Mouse (Mus musculus): Measurements from ENCODE around the gene Btf3l4. TPM values are rescaled to one million over a fixed set of nuclear protein-coding genes. Genes with fewer than 3 reads are reported as not detected.

Gene Btf3l4
- polyA plus RNA-seq (2012; rRNA removed), result 88.4 and 93.9 TPM in 2 replicates

DNA sequence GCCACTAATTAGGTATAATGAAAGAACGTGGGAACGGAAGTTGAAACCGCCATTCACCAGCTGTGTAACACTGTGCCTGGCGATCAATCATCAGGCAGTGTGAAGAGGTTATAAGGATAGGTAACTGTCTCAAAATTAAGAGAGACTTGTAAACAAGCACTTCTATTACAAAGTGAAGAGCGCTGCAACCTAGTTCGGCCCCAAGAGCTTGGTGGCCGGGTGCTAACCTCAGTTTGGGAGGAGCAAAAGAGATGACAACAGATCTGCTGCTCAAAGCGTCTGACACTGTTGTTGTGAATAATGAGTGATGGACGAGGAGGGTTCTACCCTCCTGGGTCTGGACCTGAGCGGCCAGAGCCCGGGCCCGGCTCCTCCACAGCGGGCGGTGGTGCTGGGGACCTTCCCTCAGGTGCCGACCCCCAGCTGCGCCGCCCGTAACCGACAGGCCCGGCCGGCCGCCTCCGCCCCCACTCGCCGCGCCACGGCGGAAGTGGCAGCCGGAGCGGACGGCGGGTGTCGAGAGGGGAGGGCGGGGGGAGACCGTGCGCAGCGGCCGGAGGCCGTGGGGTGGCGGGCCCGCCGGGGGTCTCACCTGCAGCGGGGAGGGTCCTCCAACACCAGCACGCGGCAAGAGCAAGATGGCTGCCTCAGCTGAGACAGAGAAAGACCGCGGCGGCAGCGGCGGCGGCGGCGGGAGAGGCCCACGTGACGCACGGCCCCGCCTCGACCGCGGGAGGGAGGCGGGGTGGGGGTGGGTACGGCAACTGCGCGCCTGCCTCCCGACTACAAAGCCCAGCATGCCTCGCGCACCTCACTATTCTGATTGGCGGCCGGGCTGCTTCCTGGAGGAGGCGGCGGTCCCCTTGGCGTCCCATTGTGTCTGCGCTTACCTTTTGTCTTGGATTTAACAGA is at the start of gene Btf3l4:
Gene Btf3l4, minus strand, starts transcription at position 699 of the 912 bp plus-strand sequence.
- peak; percentile 81 to 89 for DNase-seq (ENCODE audit: extremely low spot score in 1 of 2, low spot score in 1 of 2)

DNA sequence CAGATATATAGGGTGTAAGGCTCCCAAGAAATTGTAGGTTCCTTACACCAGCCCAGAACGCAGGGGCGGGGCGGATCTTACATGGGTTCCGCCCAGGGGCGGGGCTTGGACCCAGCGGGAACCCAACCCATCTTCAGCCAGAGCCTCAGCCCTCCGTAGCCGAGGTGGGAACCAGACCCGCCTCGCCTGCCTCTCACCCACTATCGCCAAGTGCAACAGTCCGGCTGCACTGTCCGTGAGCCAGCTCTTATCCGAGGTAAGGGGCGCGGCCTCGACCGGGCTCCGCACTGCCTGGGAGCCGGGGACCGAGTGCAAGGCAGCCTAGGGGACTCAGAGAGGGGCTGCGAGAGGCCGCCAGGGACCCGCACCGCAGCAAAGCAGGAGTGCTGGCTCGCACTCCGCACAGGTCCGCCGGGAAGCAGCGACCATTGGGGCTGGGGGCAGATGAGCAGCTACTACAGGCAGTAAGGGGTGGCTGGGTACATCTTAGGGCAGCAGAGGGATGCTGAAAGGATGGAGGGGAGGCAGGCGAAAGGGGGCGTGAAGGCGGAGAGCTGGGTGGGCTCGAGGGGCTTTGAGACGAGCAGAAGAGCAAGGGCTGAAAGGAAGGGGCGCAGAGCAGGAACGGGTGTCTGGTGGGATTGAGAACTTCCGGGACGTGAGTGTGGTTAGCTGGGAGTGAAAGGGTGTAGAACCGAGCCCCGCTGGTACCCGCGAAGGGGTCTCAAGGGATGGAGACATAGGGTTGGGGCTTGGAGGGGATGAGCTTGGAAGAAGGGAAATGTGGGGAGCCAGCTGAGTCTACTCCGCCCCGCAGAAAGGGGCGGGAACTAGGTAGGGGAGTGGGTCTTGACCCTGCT is 45.8 kb upstream of the Btf3l4 start, which contains the start of gene Rab3b:
Gene Rab3b, plus strand, starts transcription at position 101 of the 860 bp plus-strand sequence.
- DNase-seq (ENCODE audit: extremely low spot score in 1 of 2, low spot score in 1 of 2), result peak in 1 of 2 experiments; percentile 46

DNA sequence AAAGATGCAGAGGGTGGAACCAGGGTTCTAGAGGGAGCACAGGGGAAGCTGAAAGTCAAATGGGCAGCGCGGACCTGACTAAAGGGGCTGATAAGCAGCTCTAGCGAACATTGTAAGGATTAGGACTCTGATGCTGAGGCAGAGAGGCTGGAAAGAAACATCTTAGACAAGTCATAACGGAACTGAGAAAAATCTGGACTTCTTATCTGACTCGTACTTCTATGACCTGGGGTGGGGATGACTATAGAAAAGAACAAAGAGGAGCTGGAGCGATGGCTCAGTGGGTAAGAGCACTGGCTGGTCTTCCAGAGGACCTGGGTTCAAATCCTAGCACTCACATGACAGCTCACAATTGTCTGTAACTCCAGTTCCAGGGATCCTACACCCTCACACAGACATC is 44.5 kb upstream of the Btf3l4 start:
- no peak for DNase-seq (ENCODE audit: extremely low spot score in 1 of 2, low spot score in 1 of 2)

DNA sequence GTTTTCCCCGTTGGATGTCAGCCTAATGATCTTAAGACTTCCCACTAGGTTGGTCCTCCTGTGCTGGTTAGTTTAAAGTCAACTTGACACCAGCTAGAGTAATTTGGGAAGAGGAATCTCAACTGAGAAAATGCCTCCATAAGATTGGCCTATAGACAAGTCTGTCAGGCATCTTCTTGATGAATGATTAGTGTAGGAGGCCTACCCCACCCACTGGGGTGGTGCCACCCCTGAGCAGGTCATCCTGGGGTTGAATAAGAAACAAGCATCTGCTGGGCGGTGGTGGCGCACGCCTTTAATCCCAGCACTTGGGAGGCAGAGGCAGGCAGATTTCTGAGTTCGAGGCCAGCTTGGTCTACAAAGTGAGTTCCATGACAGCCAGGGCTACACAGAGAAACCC is 40.3 kb upstream of the Btf3l4 start:
- DNase-seq (ENCODE audit: extremely low spot score in 1 of 2, low spot score in 1 of 2), result no peak

DNA sequence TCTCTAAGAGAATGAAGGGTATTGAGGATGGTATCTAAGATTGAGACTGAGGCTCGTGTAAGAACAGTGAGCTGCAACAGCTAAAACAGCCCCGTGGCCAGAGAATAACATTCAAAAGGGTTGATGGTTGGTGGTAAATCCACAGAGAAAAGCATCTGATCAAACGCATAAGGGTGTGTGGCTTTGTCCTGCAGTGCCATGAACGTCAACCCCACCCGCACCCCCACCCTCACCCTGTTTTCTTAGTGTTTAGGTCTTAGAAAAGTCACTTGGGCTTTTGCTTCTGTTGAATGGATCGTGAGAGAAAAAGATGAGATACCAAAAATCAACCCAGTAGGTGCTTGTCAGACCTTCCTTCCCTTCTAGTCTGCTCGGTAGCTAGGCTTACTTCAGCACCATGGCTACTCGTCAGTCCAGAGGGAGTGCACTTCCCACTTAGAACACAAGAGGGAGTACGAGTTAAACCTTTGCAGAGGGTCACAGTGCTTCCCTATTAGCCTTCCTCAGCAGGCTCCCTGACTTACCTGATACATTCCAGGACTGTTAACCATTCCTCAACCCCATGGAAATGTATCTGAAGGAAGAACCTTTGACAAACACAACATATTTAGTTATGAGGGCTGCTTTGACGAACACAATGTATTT is 36.4 kb upstream of the Btf3l4 start:
- DNase-seq (ENCODE audit: extremely low spot score in 1 of 2, low spot score in 1 of 2), result peak; percentile 83 to 99

DNA sequence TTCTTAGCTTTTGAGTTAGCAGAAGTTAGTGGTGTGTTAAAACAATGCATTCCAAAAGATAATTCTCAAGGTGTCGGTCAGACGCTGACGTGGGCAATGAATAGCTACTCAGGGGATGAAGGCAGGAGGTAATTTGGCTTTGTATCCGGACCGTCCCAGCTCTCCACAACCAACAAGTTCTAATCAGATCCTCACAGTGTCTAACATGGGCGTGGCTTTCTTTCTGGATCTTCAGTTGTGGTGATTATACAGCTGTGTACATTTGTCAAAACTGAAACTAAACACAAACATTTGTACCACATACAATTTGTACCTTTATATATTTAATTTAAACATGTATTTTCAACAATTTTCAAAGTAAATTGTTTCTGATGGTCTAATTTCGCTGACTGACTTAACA is 33.4 kb upstream of the Btf3l4 start:
- DNase-seq (ENCODE audit: extremely low spot score in 1 of 2, low spot score in 1 of 2), result no peak

DNA sequence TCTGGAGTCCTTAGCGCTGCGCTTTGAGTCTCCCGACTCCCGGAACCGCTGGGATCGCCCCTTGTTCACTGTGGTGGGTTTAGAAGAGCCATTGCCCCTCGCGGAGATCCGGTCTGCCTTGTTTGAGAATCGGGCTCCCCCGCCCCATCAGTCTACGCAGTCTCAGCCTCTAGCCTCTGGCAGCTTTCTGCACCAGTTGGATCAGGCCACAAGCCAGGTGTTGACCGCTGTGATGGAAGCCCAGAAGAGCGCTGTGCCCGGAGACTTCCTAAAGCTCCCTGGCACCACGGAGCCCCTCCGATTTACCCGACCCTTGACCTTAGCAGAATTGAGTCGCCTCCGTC is 15.1 kb upstream of the Btf3l4 start, which contains the start of gene A730015C16Rik:
Gene A730015C16Rik, minus strand, starts transcription at position 115 of the 344 bp plus-strand sequence.
- no peak for DNase-seq (ENCODE audit: extremely low spot score in 1 of 2, low spot score in 1 of 2)

DNA sequence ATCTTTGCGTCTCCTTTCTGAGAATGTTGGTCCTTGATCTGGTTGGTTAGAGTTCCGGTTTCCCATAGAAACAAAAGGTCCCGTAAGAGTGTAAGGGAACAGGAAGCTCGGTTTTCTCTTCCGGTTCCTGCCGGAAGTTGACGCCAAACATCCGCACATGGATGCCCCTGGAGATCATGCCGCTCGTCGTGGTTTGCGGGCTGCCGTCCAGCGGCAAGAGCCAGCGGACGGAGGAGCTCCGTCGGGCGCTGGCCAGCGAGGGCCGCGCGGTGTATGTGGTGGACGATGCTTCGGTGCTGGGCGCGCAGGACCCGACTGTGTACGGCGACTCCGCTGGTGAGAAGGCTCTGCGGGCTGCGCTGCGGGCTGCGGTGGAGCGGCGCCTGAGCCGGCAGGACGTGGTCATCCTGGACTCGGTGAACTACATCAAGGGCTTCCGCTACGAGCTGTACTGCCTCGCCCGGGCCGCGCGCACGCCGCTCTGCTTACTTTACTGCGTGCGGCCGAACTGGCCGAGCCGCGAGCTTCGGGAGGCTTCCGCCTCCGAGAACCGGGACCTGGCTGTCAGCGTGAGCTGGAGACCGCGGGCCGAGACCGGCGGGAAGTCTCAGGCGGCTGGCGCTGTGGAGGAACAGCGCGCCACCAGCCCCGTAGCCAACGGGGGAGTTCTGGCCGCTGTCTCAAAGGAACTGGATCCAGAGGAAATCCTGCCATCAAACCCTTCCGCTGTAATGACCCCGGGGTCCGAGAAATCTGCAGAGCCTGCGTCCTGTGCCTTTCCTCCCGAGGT is 14.5 kb upstream of the Btf3l4 start, which contains the start of gene Kti12:
Gene Kti12, plus strand, starts transcription at position 71 of the 790 bp plus-strand sequence.
- peak; percentile 77 to 90 for DNase-seq (ENCODE audit: extremely low spot score in 1 of 2, low spot score in 1 of 2)

DNA sequence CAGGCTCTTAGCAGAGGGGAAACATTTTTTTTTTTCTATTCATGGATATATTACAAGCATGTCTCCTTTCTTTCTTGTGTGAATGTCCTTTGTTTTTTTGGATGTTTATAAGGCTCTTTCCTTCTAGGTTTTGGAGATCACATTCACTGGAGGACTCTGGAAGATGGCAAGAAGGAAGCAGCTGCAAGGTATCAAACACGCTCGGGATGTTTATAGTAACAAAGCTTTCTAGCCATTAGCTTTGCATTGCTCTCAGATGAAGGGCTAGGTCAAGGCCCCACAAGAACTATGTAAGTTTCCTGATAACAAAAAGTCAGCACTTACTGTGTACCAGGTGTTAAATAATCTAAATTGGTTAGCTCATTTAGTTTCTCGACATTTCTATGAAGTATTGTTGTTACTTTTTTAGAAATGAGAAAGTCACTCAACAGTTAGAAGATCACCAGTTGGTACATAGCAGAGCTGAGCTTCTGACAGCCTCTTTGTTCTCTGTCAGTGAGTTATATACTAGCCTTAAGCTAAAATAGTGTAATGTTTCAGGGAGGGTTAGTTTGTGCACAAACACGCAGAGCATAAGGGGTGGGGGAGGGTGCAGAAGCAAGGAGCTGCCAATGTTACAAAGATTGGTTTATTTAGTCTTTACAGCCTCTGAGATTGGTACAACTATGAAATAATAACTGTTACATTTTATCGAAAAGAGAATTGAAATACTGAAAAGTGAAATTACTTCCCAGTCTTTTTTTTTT is 12.6 kb upstream of the Btf3l4 start:
- no peak for DNase-seq (ENCODE audit: extremely low spot score in 1 of 2, low spot score in 1 of 2)

DNA sequence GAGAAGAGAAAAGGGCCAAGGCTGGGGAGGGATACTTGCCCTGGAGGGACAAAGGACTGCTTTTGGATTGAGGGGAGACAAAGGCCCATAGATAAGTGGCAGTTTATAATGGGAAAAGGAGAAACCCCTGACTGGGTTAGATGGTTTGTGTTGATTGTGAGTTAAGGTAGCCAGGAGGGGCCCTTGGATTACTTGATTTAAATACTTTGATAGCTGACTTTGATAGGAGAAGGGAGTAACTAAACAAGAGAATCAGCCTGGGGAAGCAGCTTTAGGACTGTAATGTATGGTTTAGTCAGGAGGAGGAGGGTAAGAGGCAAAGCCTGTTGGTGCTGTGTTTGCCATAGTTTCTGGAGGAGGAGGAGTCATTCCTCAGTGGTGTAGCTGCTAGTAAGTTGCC is 9.9 kb upstream of the Btf3l4 start:
- no peak for DNase-seq (ENCODE audit: extremely low spot score in 1 of 2, low spot score in 1 of 2)

DNA sequence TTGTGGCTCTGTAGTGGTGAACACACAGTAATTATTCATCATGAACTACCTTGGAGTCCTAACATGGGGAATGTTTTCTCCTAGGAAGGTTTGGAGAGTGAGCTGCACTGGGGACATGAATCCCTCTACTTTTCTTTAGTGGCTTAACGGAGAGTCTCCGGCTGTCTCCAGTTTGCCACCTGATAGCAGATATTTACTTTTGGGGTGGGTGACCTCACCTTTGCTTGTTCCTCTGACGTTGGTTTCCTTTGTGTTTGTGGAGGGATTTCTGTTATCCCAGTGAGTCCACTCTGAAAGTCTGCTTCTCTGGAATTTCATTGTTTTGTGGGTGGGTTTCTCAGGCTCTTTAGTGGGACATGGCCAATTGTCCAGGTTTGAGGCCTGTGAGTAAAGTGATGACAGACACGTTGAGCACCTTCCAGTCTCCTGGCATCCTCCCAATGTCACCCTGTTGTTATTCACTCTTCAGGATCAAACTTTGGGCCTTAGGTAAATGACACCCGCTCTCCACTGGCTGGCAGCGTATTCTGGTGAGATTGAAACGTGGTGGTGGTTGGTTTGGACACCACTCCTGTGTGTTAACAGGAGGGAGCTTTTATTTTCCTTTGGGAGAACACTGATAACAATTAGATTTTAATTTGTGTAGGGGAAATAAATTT is 8.6 kb upstream of the Btf3l4 start:
- no peak for DNase-seq (ENCODE audit: extremely low spot score in 1 of 2, low spot score in 1 of 2)

DNA sequence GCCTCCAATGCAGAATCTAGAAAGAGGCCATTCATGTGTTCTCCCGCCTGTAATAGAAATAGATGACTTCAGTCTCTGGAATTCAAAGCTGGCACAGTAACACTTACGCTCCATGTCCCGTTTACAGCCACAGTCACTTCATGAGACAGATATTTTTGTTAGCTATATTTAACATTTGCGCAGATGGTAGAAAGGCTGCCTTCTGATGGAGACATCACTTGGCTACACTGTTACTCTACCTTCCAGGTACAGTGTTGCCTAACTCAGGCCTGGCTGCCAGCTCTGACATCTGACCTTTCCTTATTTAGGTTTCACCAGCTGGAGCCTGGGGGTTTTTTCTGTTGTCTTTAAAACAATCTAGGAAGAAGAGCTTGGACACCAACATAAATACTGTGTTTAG is 4.6 kb upstream of the Btf3l4 start:
- peak; percentile 41 to 63 for DNase-seq (ENCODE audit: extremely low spot score in 1 of 2, low spot score in 1 of 2)

DNA sequence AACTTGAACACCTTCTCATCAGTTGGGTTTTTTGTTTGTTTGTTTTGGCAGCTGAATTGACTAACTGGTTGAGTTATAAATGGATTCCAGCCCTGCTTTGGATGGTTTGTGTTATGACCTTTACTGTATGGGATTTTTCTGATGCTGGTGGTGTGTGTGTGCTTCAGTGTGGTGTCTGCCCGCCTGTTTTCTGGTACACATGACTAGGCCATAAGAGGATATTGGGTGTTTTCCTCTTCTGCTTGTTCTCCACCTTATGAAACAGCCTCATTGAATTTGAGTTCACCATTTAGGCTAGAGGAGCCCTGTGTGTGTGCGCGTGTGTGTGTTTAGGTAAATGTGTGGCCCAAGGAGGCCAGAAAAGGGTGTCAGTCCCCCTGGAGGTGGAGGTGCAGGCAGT is 2.1 kb upstream of the Btf3l4 start:
- no peak for DNase-seq (ENCODE audit: extremely low spot score in 1 of 2, low spot score in 1 of 2)

DNA sequence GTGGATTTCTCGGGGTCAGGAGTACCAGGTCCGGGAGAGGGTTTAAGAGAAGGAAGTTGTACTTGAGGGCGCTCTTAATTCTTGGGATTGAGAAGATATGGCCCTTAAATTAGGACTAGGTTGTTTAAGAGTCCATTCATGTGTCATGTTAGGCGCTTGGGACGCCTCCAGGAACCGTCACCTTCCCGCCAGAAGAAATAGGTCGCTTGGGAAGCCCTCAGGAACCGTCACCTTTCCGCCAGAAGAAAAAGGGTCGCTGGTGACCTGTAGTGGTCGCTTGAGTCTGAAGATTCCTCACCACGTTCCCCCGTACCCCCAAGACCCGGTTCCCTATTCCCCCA is 1.5 kb upstream of the Btf3l4 start:
- no peak for DNase-seq (ENCODE audit: extremely low spot score in 1 of 2, low spot score in 1 of 2)

DNA sequence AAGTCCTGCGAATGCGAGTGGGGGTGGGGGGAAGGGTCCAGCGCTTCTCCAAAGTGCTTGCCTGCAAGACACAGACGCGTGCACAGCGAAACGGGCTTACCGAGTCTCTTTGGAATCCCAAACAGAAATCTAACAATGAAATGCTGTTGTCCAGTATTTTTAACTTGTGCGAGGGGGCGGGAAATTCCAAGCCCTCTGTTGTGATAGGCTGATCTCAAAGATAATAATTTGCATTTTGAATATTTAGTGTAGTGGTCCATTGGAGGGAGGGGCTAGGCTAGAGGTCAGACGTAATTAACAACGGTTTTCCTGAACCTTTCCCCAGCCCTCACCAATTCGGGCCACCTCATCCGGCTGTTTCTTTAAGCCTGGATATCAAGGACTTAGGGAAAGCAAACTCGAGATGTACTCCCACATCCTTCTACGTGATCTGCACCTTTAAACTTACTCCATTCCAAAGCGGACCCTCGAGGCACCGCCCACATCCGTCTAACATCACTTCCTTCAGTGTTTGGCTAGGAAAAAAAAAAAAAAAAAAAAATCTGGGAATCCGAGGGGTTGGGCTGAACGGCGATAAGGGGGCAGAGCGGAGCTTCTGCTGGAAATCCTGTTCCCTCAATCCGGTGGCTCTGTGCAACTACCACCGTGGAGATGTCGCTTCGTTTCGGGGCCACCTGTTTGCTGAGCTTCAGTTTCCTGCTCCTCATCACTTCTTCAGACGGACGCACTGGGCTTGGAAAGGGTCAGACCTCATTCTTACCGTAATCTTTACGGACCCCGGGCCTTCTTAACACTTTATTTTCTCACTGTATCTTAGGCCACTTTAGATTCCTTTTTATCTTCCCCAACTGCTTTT is 929 bp upstream of the Btf3l4 start, which contains the start of gene Txndc12:
Gene Txndc12, plus strand, starts transcription at position 487 of the 856 bp plus-strand sequence.
- DNase-seq (ENCODE audit: extremely low spot score in 1 of 2, low spot score in 1 of 2), result peak; percentile 77 to 88

DNA sequence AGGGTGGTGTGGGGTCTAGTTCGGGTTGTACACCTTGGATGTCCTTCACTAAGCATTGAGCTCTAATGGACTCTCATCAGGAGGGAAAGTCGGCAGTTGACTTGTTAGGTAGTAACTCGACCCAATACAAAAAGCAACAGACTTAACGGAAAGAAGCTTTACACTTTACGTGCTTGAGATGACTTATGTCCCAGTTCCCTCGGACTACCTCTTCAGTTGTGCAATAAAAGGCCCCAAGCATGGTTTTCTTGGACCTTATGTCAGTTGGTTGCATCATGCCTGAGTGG is 357 bp upstream of the Btf3l4 start:
- DNase-seq (ENCODE audit: extremely low spot score in 1 of 2, low spot score in 1 of 2), result no peak

DNA sequence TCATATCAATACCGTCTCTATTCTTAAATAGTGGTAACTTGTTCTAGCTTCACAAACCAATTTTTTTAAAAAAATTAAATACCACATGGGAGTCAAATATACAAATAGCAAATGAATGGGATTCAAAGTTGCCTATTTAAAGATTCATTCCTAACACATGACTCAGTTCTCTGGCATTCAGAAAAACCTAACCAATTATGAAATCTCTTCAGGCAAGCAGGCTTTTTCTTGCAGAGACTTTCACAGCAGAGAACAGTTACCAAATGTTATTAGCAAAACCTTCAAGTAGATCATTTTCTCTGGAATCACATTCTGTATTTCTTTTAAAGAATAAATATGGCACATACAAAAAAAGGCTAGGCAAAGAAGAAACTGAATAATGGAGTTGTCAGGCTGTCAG is 2.7 kb downstream of the Btf3l4 start:
- no peak for DNase-seq (ENCODE audit: extremely low spot score in 1 of 2, low spot score in 1 of 2)

DNA sequence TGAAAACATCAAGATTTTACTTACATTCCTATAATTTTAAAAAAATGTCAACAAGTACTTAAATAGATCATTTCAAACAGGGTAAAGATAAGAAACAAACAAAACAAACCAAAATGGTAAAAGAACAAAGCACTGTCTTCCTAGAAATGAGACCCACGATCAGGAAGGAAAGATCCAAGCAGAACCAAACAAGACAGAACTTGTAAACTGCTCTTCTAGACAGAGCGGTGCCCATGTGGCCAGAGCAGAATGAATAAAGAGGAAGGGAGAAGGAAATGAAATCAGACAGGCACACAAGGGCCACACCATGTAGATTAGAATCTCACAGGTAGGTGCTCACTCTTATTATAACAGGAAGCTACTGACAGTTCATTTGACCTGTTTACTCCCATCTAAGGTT is 6.8 kb downstream of the Btf3l4 start:
- no peak for DNase-seq (ENCODE audit: extremely low spot score in 1 of 2, low spot score in 1 of 2)

Measured in frontal cortex, adult 2 months (tissue).